Mouse (Mus musculus): ENCODE measurements at regions not wholly inside any gene's neighbourhood (a gene's known extent, or its start where the extent isn't known, plus 50 kb on each side); places are given as distances from the start of the nearest gene placed in this dataset.
A peak's percentile ranks its signal among the peaks of the same experiment; 100 is the strongest.

GRCm38 (mm10) chr2:178584970-178585566 lies 154.7 kb downstream of the Cdh26 start:
- no peak for ATAC-seq (replicated peaks in 1 of 2; ENCODE audit: insufficient read depth in 1 of 2, low FRiP score in 2 of 2, low TSS enrichment in 1 of 2, low read depth in 1 of 2, poor library complexity in 2 of 2, severe bottlenecking in 2 of 2)

- ATAC-seq (replicated peaks in 1 of 2; ENCODE audit: insufficient read depth in 1 of 2, low FRiP score in 2 of 2, low TSS enrichment in 1 of 2, low read depth in 1 of 2, poor library complexity in 2 of 2, severe bottlenecking in 2 of 2) = no peak
These were observed 156.9 kb downstream of the Cdh26 start for GRCm38 (mm10) chr2:178587134-178587636.

GRCm38 (mm10) chr2:178593743-178594142 lies 163.4 kb downstream of the Cdh26 start:
- ATAC-seq (replicated peaks in 1 of 2; ENCODE audit: insufficient read depth in 1 of 2, low FRiP score in 2 of 2, low TSS enrichment in 1 of 2, low read depth in 1 of 2, poor library complexity in 2 of 2, severe bottlenecking in 2 of 2) = no peak

- ATAC-seq (replicated peaks in 1 of 2; ENCODE audit: insufficient read depth in 1 of 2, low FRiP score in 2 of 2, low TSS enrichment in 1 of 2, low read depth in 1 of 2, poor library complexity in 2 of 2, severe bottlenecking in 2 of 2) = peak; percentile 29 to 49
These were observed 163.8 kb downstream of the Cdh26 start for GRCm38 (mm10) chr2:178594177-178594576.

- ATAC-seq (replicated peaks in 1 of 2; ENCODE audit: insufficient read depth in 1 of 2, low FRiP score in 2 of 2, low TSS enrichment in 1 of 2, low read depth in 1 of 2, poor library complexity in 2 of 2, severe bottlenecking in 2 of 2) = no peak
These were observed 166.2 kb downstream of the Cdh26 start for GRCm38 (mm10) chr2:178596312-178597083.

- ATAC-seq (replicated peaks in 1 of 2; ENCODE audit: insufficient read depth in 1 of 2, low FRiP score in 2 of 2, low TSS enrichment in 1 of 2, low read depth in 1 of 2, poor library complexity in 2 of 2, severe bottlenecking in 2 of 2) = no peak
These were observed 166.7 kb downstream of the Cdh26 start for GRCm38 (mm10) chr2:178597084-178597470.

GRCm38 (mm10) chr2:178598371-178598770 lies 168.0 kb downstream of the Cdh26 start:
- no peak for ATAC-seq (replicated peaks in 1 of 2; ENCODE audit: insufficient read depth in 1 of 2, low FRiP score in 2 of 2, low TSS enrichment in 1 of 2, low read depth in 1 of 2, poor library complexity in 2 of 2, severe bottlenecking in 2 of 2)

- no peak for ATAC-seq (replicated peaks in 1 of 2; ENCODE audit: insufficient read depth in 1 of 2, low FRiP score in 2 of 2, low TSS enrichment in 1 of 2, low read depth in 1 of 2, poor library complexity in 2 of 2, severe bottlenecking in 2 of 2)
These were observed 168.5 kb downstream of the Cdh26 start for GRCm38 (mm10) chr2:178598836-178599235.

- ATAC-seq (replicated peaks in 1 of 2; ENCODE audit: insufficient read depth in 1 of 2, low FRiP score in 2 of 2, low TSS enrichment in 1 of 2, low read depth in 1 of 2, poor library complexity in 2 of 2, severe bottlenecking in 2 of 2) = no peak
These were observed 173.1 kb downstream of the Cdh26 start for GRCm38 (mm10) chr2:178603443-178603842.

- no peak for ATAC-seq (replicated peaks in 1 of 2; ENCODE audit: insufficient read depth in 1 of 2, low FRiP score in 2 of 2, low TSS enrichment in 1 of 2, low read depth in 1 of 2, poor library complexity in 2 of 2, severe bottlenecking in 2 of 2)
These were observed 176.4 kb downstream of the Cdh26 start for GRCm38 (mm10) chr2:178606733-178607132.

- ATAC-seq (replicated peaks in 1 of 2; ENCODE audit: insufficient read depth in 1 of 2, low FRiP score in 2 of 2, low TSS enrichment in 1 of 2, low read depth in 1 of 2, poor library complexity in 2 of 2, severe bottlenecking in 2 of 2) = no peak
These were observed 180.1 kb downstream of the Cdh26 start for GRCm38 (mm10) chr2:178610211-178610975.

- no peak; a peak in 2 of 4 replicates for ATAC-seq (replicated peaks in 1 of 2; ENCODE audit: insufficient read depth in 1 of 2, low FRiP score in 2 of 2, low TSS enrichment in 1 of 2, low read depth in 1 of 2, poor library complexity in 2 of 2, severe bottlenecking in 2 of 2)
These were observed 184.4 kb downstream of the Cdh26 start for GRCm38 (mm10) chr2:178614761-178615160.

- no peak; a peak in 1 of 4 replicates for ATAC-seq (replicated peaks in 1 of 2; ENCODE audit: insufficient read depth in 1 of 2, low FRiP score in 2 of 2, low TSS enrichment in 1 of 2, low read depth in 1 of 2, poor library complexity in 2 of 2, severe bottlenecking in 2 of 2)
These were observed 192.5 kb downstream of the Cdh26 start for GRCm38 (mm10) chr2:178622801-178623200.

- no peak for ATAC-seq (replicated peaks in 1 of 2; ENCODE audit: insufficient read depth in 1 of 2, low FRiP score in 2 of 2, low TSS enrichment in 1 of 2, low read depth in 1 of 2, poor library complexity in 2 of 2, severe bottlenecking in 2 of 2)
These were observed 194.1 kb downstream of the Cdh26 start for GRCm38 (mm10) chr2:178624475-178624874.

GRCm38 (mm10) chr2:178624907-178625306 lies 194.6 kb downstream of the Cdh26 start:
- no peak for ATAC-seq (replicated peaks in 1 of 2; ENCODE audit: insufficient read depth in 1 of 2, low FRiP score in 2 of 2, low TSS enrichment in 1 of 2, low read depth in 1 of 2, poor library complexity in 2 of 2, severe bottlenecking in 2 of 2)

- peak; percentile 54 to 68; a peak in 2 of 4 replicates for ATAC-seq (replicated peaks in 1 of 2; ENCODE audit: insufficient read depth in 1 of 2, low FRiP score in 2 of 2, low TSS enrichment in 1 of 2, low read depth in 1 of 2, poor library complexity in 2 of 2, severe bottlenecking in 2 of 2)
These were observed 199.4 kb downstream of the Cdh26 start for GRCm38 (mm10) chr2:178629756-178630155.

- ATAC-seq (replicated peaks in 1 of 2; ENCODE audit: insufficient read depth in 1 of 2, low FRiP score in 2 of 2, low TSS enrichment in 1 of 2, low read depth in 1 of 2, poor library complexity in 2 of 2, severe bottlenecking in 2 of 2) = no peak
These were observed 200.2 kb downstream of the Cdh26 start for GRCm38 (mm10) chr2:178630511-178630910.

- ATAC-seq (replicated peaks in 1 of 2; ENCODE audit: insufficient read depth in 1 of 2, low FRiP score in 2 of 2, low TSS enrichment in 1 of 2, low read depth in 1 of 2, poor library complexity in 2 of 2, severe bottlenecking in 2 of 2) = no peak
These were observed 201.0 kb downstream of the Cdh26 start for GRCm38 (mm10) chr2:178631336-178631735.

All from hematopoietic stem cell, adult 5-6 weeks (primary cell).